Mouse (Mus musculus) myocyte (in vitro differentiated cells): ENCODE measurements at regions not wholly inside any gene's neighbourhood (a gene's known extent, or its start where the extent isn't known, plus 50 kb on each side); places are given as distances from the start of the nearest gene placed in this dataset.

Source experiments
- E2F4 ChIP-seq: IDR thresholded peaks from one replicate; pipeline ENCODE4 v1.6.1; 2011; ENCODE audit warnings: mild to moderate bottlenecking, control low read depth, moderate library complexity; ENCODE audit not compliant: insufficient read depth
- MAX ChIP-seq: IDR thresholded peaks from one replicate; pipeline ENCODE4 v1.6.1; 2011; ENCODE audit warnings: low read depth, mild to moderate bottlenecking, control low read depth
- POLR2A ChIP-seq: IDR thresholded peaks from one replicate; pipeline ENCODE4 v1.6.1; 2011; ENCODE audit warnings: low read depth, mild to moderate bottlenecking, control low read depth, moderate library complexity; ENCODE audit not compliant: insufficient read length
- SRF ChIP-seq: IDR thresholded peaks from one replicate; pipeline ENCODE4 v1.6.1; 2011; ENCODE audit warnings: low read depth; ENCODE audit not compliant: control insufficient read depth, insufficient read length

DNA sequence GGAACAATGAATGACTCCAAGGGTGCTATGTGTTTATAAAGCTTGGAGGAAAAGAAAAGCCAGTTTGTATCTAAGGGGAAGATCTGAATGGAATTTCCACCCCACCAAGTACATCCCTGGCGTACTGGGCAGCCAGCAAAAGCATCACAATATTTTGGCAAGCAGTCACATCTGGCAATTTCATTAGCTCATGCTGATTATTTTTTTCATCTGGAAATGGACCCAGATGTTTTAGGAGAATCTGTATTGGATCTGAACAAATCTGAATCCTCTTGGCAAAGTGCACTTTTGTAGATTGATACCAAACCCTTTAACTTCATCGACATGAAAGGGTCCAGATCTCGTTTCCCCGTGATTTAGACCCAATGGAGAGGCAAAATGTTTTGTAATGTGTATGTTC is 207.1 kb downstream of the Epha4 start:
- TF ChIP-seq E2F4 (no peak), MAX (no peak), POLR2A (no peak), SRF (no peak)
